Mouse (Mus musculus) liver, embryonic 14.5 days (tissue): ENCODE measurements at regions not wholly inside any gene's neighbourhood (a gene's known extent, or its start where the extent isn't known, plus 50 kb on each side); places are given as distances from the start of the nearest gene placed in this dataset.

Experiments used
- ATAC-seq: fragments of 200-750 bp; cut with Nextera tagmentation; 2 replicates; pipeline ENCODE4 v1.8.0; 2017; ENCODE audit warnings: moderate number of reproducible peaks, mild to moderate bottlenecking, moderate library complexity; ENCODE audit not compliant: insufficient read depth
- DNase-seq, 3 experiments: peaks; one replicate each; pipeline ENCODE4 v3.0.0-alpha.2; 2012 to 2013; ENCODE audit warnings: low read depth in 3 of 3, low spot score in 3 of 3
- H3K27ac ChIP-seq: fragments of 300-500 bp; sonication (generic); 2 replicates; pipeline ENCODE4 v1.5.1; 2014; ENCODE audit warnings: moderate library complexity, mild to moderate bottlenecking, control low read depth, inconsistent platforms
- H3K27me3 ChIP-seq: fragments of 300-500 bp; sonication (generic); 2 replicates; pipeline ENCODE4 v1.6.1; 2014; ENCODE audit warnings: mild to moderate bottlenecking, low read length, moderate library complexity; ENCODE audit not compliant: control insufficient read depth, insufficient read depth
- H3K36me3 ChIP-seq: fragments of 300-500 bp; sonication (generic); replicated peaks from 2 replicates; pipeline ENCODE4 v1.6.1; 2014; ENCODE audit warnings: low read depth; ENCODE audit not compliant: control insufficient read depth, insufficient read depth
- H3K4me1 ChIP-seq, 2 experiments: fragments of 200-500 bp in 1 of 2; fragments of 300-500 bp in 1 of 2; sonication (generic) in 1 of 2; replicated peaks; 2 replicates each; pipeline ENCODE4 v1.6.1; 2012 to 2014; ENCODE audit warnings: antibody characterized with exemption in 1 of 2, inconsistent platforms in 1 of 2, low read length in 1 of 2; ENCODE audit not compliant: control insufficient read depth in 2 of 2, insufficient read depth in 2 of 2
- H3K4me2 ChIP-seq: fragments of 300-500 bp; sonication (generic); 2 replicates; pipeline ENCODE4 v1.6.1; 2014; ENCODE audit warnings: low read depth, mild to moderate bottlenecking, control low read depth, moderate library complexity
- H3K4me3 ChIP-seq, 2 experiments: fragments of 200-500 bp in 1 of 2; fragments of 300-500 bp in 1 of 2; sonication (generic) in 1 of 2; 2 replicates each; pipeline ENCODE4 v1.5.1; 2012 to 2014; ENCODE audit warnings: low read depth in 2 of 2, low read length in 2 of 2, mild to moderate bottlenecking in 2 of 2, control low read depth in 1 of 2, inconsistent platforms in 1 of 2, moderate library complexity in 1 of 2; ENCODE audit not compliant: insufficient read depth in 1 of 2
- H3K9ac ChIP-seq: fragments of 300-500 bp; sonication (generic); replicated peaks from 2 replicates; pipeline ENCODE4 v1.6.1; 2014; ENCODE audit warnings: mild to moderate bottlenecking, control low read depth, moderate library complexity
- H3K9me3 ChIP-seq: fragments of 300-500 bp; sonication (generic); 2 replicates; pipeline ENCODE4 v1.6.1; 2016; ENCODE audit warnings: low read length, mixed read lengths; ENCODE audit not compliant: control insufficient read depth
- CTCF ChIP-seq: IDR thresholded peaks from 2 replicates; pipeline ENCODE4 v1.5.1; 2016; ENCODE audit warnings: antibody characterized with exemption, low read depth, control low read depth
- EP300 ChIP-seq: IDR thresholded peaks from 2 replicates; pipeline ENCODE4 v1.6.1; 2016; ENCODE audit warnings: antibody characterized with exemption, low read depth
- WGBS: fragments of 180-500 bp; shearing (Covaris S2); extraction: QIAGEN DNeasy Blood & Tissue Kit; methylation state at CpG from one replicate; pipeline ENCODE4 v1.1.7; 2014; ENCODE audit not compliant: insufficient replicate concordance; 5-methylcytosine and 5-hydroxymethylcytosine counted together

DNA sequence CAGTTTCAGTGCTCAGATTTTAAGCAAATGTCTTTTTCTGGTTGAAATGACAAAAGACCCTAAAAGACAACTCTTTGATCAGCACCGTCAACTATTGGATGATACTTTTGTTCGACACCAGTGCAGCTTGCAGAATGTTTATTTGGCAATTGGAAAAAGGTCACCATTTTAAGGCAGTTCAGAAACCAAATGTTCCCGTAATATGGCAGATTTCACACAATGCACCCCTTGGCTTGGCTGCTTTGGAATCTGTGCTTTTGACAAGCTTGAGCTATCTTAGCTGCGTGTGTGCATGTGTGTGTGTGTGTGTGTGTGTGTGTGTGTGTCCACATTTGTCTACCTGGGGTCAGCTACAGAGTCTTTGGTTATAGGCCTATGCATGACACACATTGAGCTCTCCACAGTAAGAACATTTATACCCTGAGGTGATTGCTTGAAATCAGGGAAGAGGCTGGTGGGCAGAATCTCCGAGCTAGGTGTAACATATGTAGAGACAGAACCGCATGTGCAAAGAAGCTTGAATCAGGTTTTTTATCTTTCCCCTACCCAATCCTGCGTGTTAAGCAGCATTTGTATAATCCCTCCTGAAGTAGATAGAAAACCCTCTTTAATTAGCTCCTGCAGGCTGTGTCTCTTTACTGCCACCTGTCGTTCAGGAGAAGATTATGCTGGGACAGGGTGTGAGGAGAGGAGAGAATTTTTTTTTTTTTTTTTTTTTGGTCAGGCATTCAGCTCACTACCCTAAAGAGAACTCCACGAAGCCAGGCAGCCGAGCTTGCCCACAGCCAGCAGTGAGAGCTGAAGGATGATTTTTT is 85.1 kb upstream of the Arrdc4 start:
- Histone ChIP-seq H3K4me3 (no peak overlapping the region), H3K4me1 (no peaks in the 10 kb centered on the region), H3K9me3 (no peaks in the 10 kb centered on the region), H3K9ac (no peak overlapping the region), H3K27ac (no peak overlapping the region), H3K27me3 (no peaks in the 10 kb centered on the region), H3K36me3 (no peaks in the 10 kb centered on the region), H3K4me2 (no peak overlapping the region)
- WGBS, result 39% methylated on average over 10 of the region's 10 CpGs
- DNase-seq (no peak), ATAC-seq (no peak)
- TF ChIP-seq CTCF, result peak; percentile 44; the same call in 1 of the 2 replicates
- TF ChIP-seq EP300, result no peak

DNA sequence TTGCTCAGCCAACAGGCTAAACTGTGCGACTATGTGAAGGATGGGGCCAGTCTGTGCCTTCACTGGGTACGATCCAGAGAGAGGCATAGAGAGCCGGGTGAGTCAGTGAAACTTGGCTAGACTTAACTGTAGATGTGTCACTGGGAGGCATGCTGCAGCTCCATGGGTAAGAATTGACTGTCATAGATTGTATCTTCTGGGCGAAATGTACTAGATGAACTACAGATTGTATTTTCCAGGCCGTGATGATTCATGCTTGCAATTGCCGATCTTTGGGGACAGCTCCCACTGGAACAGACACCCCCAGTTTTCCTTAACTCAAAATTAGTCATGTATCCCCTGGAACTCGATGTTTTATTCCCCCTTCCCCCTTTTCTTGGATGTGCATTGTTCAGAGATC is 84.5 kb upstream of the Arrdc4 start:
- DNase-seq (no peak), ATAC-seq (no peak)
- Histone ChIP-seq H3K36me3 (no peaks in the 10 kb centered on the region), H3K9me3 (no peaks in the 10 kb centered on the region), H3K27ac (no peak overlapping the region), H3K4me2 (no peak overlapping the region), H3K9ac (no peak overlapping the region), H3K4me3 (no peak overlapping the region), H3K27me3 (no peaks in the 10 kb centered on the region), H3K4me1 (no peaks in the 10 kb centered on the region)
- no peak for TF ChIP-seq CTCF
- 67% methylated on average over 7 of the region's 7 CpGs for WGBS

DNA sequence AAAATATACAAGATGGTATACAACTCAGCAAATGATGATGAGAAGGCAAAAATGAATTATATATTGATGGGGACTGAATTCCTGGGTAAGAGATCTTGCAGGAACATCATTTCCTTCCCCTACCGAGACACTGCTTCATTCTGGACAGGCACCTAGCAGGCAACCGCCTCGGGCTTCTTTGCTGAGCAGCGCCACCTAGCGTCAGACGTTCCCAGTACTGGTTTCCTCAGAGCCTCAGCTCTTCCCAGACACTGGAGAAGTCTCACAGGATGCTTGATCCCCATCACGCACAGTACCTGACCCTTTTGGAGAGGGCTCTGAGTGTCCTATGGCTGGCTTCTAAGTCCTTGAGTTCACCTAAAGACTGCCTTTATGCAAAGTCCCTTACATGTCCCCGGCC is 80.8 kb upstream of the Arrdc4 start:
- Histone ChIP-seq H3K4me2 (no peak overlapping the region), H3K27me3 (no peaks in the 10 kb centered on the region), H3K4me3 (no peak overlapping the region), H3K9me3 (no peaks in the 10 kb centered on the region), H3K9ac (no peak overlapping the region), H3K4me1 (no peaks in the 10 kb centered on the region), H3K27ac (no peak overlapping the region), H3K36me3 (no peaks in the 10 kb centered on the region)
- 13% methylated on average over 8 of the region's 8 CpGs for WGBS
- ATAC-seq, result no peak
- peak; percentile 82 for TF ChIP-seq CTCF
- TF ChIP-seq EP300, result no peak
- DNase-seq, result peak in 2 of 3 experiments; percentile 9 to 17

DNA sequence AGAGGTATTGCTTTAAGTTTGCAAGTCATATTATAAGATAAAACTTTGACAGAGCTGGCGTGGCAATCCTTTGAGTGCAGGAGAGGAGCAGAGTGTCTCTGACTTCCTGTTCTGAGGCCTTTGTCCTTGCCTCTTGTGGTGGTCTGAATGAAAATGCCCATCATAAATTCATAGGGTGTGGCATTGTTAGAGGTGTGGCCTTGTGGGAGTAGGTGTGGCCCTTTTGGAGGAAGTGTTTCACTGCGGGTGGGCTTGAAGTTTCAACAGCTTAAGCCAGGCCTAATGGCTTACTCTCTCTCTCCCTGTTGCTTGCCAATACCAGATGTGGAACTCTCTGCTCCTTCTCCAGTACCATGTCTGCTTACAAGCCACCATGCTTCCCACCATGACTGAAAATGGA is 75.4 kb upstream of the Arrdc4 start:
- ATAC-seq, result no peak

DNA sequence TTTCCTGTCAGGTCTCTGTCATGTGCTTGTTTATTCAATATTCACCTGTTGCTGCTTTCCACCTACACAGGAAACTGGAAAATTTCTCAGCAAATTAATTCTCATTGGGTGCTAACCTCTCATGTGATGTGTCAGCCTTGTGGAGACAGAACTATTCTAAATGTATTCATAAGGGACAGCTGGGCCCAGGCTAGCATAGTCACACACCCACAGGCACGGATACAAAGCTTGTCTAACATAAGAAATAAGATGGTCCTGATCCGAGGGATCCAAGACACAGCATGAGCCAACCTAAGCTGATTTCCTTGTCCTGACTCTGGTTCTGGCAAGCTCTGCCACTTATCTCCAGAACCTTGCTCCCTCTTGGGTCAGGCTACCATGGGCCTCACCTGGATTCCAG is 74.6 kb upstream of the Arrdc4 start:
- H3K27ac ChIP-seq, result no peak overlapping the region
- H3K4me3 ChIP-seq, result no peak overlapping the region
- H3K36me3 ChIP-seq, result no peaks in the 10 kb centered on the region
- no peaks in the 10 kb centered on the region for H3K27me3 ChIP-seq
- no peak for DNase-seq
- no peak overlapping the region for H3K4me2 ChIP-seq
- H3K9ac ChIP-seq, result no peak overlapping the region
- no peaks in the 10 kb centered on the region for H3K9me3 ChIP-seq
- H3K4me1 ChIP-seq, result no peaks in the 10 kb centered on the region
- no peak for TF ChIP-seq EP300
- TF ChIP-seq CTCF, result no peak
- 41% methylated on average over 2 of the region's 2 CpGs for WGBS
- ATAC-seq, result no peak

More for the DNA sequence above, 75.4 kb upstream of the Arrdc4 start:
- no peak overlapping the region for H3K4me3 ChIP-seq
- 30% methylated on average over 2 of the region's 2 CpGs for WGBS
- H3K4me1 ChIP-seq, result no peaks in the 10 kb centered on the region
- H3K27ac ChIP-seq, result no peak overlapping the region
- H3K9ac ChIP-seq, result no peak overlapping the region
- H3K9me3 ChIP-seq, result no peaks in the 10 kb centered on the region
- H3K4me2 ChIP-seq, result no peak overlapping the region
- no peak for DNase-seq
- TF ChIP-seq EP300 (no peak), CTCF (no peak)
- no peaks in the 10 kb centered on the region for H3K36me3 ChIP-seq
- no peaks in the 10 kb centered on the region for H3K27me3 ChIP-seq
